Mouse (Mus musculus) kidney, postnatal 14 days (tissue): Measurements from ENCODE around the gene Scamp2.

Source experiments
- DNase-seq: peaks from one replicate; pipeline ENCODE4 v3.0.0; 2022; ENCODE audit warnings: mixed read lengths

The Scamp2 gene

DNA sequence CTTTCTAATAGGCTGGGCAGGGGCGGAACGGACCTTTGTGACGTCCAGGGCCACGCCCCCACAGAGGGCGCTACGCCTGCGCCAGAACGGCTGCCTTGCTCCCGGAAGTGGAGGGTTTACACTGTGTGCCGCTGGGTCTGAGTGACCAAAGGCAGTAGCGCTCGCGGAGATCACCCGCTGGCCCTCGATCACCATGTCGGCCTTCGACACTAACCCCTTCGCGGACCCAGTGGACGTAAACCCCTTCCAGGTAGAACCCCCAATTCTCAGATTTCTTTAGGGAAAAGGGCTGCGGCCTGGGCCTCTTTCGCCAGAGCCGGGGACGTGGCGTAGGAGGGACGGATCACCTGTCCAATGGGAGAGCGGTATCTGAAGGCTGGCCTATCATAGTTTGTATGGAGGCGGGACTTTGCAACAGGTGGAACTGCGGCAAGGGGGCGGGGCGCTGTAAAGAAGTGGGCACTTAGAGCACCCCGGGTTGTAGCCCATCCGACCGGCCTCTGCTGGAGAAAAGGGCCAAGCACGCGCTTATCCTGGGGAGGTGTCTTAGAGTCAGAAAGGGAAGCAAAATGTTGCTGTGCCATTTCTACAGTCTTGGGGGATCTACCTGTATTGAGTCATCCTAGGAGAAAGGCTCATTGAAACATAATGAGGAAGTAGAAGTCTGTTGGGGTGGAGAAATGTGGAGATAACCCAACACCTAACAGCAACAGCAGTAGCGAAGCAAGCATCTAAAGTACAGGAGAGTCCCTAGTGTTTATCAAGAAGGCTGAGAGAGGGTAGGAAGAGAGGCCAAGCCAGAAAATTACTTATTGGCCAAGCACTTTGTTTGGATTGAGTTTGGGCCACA, at the start of gene Scamp2:
TSS of gene Scamp2 (plus strand) at position 83 of the 850 bp plus-strand sequence.
- DNase-seq, result peak; percentile 96

DNA sequence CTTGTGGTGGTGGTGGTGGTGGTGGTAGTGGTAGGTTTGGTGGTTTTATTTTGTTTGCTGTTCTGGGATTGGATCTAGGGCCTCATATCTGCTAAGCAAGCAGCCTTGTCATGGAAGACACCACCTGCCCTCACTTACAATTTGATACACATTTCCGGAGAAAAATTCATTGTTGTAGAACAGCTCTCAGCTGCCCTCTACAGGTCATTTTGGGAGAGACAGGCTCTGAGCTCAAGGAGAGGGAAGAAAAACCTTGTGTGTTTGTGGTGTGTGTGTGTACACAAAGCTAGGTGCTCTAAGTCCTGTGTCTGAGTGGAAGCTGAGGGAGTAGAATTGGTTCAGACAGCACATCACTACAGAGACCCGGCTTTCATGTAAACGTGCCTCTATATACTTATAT, 43.6 kb upstream of the Scamp2 start:
- peak; percentile 59 for DNase-seq

DNA sequence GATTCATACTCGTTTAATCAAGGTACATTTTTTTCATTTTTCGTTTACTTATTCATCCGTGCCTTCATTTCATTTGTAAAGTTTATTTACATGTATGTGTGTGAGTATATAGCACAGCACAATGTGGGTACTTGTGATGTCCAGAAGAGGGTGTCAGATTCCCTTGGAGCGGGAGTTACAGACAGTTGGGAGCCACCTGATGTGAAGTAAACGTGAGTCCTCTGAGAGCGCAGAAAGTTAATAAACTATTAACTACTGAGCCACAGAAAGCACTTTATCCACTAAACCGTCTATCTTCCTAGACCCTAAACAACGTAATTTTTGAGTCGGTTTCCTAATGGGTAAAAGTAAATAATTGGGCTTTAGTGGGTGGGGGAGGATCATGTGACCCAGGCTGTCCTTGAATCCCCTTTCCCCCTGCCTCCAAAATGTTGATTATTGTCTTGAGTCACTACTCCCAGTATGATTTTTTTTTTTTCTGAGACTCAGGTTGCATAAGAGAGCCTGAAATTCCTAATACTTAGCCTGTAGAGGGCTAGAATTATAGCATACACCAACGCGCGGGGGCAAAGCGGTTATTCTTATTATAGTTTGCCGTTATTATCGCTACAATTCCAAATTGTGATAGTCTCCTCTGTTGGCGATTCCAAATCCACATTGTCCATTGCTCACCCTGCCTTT, 40.2 kb upstream of the Scamp2 start:
- no peak for DNase-seq

DNA sequence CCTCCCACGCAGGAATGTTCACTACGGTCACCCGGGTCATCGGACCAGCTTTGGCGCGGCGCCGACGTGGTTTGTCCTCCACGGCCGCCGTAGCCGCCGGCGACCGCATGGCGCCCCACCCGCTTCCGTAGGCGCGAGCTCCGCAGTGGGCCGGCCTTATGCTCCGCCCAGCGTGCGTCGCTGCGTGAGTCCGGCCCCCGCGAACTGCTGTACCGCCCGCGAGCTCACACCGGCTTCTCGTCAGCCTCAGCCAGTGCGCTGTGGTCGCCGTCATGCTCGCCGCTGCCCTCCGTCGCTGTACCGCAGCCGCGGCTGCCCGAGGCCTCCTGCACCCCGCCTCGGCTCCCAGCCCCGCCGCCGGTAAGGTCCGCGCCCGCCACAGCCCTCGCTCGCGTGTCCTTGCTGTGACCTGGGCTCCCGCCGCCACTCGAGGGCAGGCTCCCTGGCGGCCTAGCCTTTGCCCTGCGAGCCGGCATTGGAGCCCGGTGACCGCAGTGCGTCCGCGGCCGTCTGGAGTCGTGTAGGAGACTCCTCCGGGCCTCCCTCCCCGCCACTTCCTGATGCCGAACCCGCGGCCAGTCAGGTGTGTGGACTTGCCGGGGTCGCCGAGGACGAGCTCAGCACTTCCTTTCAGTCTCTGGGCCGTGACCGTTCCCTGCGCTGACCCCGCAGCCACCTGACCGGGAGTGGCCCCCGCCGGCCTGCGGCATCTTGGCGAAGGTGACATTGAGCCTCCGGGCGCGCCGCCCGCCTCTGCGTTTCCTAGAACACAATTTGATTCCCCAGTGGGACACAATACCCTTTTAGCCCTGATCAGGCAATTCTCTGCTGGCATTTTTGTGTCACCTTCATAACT, 39.5 kb upstream of the Scamp2 start, which contains the start of gene Cox5a:
TSS of gene Cox5a (plus strand) at position 219 of the 856 bp plus-strand sequence.
- DNase-seq, result peak; percentile 96

DNA sequence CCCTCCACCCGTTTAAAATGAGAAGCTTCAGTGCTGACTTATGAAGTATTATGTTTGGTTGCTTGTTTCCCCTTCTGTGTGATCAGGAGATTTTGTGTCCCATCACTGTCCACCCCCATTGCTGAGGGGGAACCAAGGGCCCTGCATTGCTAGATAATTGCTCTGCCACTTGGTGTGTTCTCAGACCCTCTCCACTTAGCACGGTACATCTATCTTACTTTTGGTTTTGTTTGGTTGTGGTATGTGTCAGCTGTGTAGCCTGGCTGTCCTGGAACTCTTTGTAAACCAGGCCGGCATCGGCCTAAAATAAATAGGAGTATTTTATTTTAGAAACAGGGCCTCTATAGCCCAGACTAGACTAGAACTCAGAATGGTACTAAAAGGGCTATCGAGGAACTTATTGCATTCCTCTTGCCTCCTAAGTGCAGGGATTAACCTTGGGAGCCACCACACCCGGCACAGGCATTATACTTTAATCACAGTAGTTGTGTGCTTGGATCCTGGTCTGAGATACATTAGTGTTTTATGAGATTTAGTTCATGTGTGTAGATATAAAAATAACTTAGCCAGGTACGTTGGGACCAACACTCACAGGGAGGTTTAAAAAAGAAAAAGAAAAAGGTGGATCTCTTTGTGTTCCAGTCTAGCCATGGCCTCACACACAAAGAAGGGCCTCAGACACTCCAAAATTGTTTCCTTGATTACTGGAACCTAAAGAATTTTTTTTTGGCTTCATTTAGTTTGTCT, 38.5 kb upstream of the Scamp2 start:
- DNase-seq, result no peak

DNA sequence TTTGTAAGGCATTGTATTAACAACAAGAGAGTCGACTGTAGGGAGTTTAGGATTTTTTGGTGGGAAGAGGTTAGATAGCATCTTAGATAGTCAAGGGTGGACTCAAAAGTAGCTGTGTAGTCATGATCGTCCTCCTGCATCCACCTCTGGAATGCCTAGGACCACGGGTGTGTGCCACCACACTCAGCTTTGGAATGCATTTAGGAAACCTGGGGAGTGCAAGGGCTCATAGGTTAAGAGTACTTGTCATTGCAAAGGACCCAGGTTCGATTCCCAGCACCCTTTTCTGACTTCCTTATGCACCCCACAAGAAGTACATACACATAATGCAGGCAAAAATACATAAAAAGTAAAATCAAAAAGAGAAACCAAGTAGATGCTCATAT, 37.9 kb upstream of the Scamp2 start:
- no peak for DNase-seq

DNA sequence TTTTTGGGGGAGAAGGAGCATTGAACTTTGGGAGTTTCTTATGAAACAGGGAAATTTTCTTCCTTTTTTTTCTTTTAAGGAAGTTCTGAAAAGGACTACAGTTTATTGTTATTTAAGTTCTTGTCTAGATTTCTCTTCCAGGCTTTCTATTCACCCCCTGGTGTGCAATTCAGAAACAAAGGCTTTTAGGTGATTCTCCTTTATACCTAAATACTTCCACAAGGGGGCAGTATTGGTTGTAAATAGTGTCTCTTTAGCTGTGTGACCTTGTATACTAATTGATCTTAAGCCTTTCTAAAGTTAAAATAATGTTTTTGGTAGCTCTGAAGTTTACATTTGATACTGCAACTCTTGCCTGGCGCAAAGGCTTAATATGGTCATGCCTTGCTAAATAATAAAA, 37.0 kb upstream of the Scamp2 start:
- no peak for DNase-seq

DNA sequence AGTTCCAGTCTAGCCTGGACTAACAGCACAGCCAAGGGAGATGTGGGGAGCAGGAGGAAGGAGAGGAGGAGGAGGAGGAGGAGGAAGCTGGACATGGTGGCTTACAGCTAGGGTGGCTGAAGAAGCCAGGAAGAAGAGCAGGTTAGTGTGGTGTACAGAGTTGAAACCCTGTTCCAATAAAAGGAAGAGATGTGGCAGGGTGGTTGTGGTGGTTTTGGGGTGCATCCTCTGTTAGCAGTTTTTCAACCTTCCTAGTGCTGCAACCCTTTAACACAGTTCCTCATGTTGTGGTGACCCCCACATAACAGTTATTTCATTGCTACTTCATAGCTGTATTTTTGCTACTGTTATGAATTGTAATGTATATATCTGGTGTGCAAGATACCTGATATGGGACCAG, 36.3 kb upstream of the Scamp2 start:
- DNase-seq, result no peak

DNA sequence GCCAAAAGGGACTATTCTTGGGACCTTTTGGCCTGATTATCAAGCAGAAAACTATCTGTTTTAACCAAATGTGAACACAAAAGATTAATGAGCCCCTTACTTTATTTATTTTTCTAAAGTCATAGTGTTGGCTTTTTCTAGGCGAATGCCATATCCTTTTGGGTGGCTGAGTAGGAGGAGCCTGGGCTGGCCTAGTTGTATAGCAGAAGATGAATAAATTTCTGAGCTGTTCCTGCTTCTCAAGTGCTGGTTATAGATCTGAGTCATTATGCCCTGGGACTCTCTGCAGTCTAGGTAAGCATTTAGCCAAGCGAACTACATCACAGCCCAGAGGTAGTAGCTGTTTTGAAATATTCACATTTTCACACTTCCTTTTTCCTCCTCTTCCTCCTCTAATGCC, 35.2 kb upstream of the Scamp2 start:
- no peak for DNase-seq

DNA sequence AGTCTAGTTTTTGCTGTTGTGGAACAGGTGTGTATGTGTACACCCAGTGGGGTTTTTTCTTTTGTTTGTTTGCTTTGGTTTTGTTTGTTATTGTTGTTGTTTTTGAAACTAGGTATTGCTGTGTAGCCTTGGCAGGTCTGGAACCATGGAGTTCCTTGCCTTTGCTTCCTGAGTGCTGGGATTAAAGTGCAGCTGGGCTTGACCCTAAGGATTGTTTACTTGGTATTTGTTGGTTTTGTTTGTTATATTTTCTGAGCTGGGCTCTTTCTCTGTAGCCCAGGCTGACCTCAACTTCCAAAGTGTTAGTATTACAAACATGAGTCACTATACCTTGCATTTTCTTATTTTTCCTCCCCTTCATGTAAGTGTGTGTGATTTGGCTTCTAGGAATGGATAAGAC, 34.3 kb upstream of the Scamp2 start:
- no peak for DNase-seq

DNA sequence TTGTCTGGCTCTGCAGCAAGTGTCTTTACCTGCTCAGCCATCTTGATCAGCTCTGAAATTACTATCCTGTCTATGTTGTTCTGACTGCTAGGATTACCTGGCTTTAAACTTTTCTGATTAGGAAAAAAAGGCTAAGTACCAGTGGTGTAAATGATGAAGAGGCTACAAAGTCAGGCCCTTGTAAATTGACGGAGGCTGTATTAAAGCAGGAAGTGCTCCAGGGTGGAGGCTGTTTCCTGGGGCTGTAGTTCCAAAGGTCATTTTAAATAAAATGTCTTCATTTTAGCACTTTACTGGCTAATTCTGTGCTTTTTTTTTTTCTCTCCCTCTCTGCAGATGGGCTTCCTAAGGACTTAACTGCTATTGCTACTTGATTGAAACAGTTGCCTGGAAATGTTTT, 28.8 kb upstream of the Scamp2 start:
- DNase-seq, result no peak

DNA sequence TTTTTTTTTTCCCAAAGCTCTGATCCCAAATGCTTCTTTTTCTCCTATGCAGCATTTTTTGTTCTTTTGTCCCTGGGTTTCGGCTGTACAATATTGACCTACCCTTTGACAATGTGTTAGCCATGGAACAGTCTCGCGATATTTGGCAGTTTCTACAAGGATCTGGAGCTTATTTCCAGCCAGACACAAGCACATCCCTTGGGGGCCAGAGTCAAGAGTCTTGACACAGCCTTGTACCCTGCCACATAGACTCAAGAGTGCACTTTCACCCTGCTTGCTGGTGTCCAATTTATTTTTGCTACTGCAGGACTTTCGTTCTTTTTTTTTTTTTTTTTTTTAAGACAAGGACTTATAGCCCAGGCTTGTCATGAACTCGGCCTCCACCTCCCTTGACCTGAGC, 24.4 kb upstream of the Scamp2 start:
- no peak for DNase-seq

DNA sequence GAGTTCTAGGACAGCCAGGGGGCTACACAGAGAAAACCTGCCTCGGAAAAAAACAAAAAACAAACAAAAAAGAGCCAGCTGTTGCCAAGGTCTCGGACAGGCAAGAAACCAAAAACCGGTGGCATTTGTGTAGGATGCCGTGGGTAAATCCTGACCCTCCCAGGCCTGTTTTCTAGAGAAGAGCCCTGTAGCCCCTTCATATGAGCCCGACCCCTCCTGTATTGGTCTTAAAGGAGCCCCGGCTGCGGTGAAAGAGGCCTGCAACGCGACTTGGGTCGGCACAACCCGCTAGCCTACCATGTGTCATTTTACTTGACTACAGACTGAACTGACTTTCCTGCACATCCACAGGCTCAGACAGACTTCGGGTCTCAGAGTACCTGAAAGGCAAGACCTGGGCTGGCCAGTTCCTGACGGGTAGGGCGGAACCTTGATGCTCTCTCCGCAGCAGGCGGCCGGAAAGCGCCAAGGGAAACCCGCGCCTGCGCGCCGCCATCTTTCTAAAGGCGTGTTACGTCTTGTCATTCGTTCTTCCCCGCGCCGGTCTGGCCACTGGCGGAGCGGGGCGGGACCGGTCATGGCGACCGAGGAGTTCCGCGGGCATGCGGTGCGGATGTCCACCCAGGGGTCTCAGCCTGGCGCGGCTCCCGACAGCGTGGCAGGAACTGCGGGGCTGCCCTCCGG, 23.6 kb upstream of the Scamp2 start, which contains the start of gene Fam219b:
TSS of gene Fam219b (plus strand) at position 485 of the 684 bp plus-strand sequence.
- DNase-seq, result peak; percentile 94

DNA sequence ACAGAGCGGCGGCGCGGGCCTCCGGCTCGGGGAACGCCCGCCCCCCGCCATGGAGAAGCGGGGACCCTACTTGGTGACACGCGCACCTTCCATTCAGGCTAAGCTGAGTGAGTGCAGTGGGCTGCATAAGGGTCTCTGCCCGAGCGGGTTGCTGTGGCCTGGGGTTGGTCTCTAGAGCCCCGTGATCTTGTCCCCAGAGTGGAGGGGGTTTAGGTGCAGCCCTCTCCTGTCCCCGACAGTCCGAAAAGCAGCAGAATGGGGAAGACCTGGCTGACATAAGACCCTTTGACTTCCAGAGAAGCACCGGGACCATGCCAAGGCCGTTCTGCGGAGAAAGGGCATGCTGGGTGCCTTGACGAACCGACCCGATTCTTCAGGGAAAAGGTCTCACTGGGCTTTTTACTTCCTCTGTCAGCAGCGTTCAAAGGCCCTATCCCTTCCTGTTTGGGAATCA, 23.0 kb upstream of the Scamp2 start:
- peak; percentile 41 for DNase-seq

DNA sequence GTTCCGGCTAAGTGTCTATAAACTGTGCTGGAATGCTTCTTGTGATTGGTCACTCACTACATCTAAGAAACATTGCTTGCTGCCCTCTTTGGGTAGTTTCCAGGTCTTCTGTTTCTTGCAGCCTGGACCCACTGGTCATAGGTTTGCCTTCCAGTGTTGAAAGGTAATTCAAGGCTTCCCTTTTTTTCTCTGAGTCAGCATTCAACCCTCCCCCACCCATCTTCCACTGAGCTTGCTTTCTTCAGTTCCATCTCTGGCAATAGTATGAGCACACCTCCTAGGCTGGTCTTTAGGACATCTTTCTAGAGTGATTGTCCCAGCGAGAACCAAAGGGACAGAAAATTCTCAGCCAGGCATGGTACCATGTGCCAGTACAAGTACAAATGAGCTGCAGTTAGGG, 21.2 kb upstream of the Scamp2 start:
- no peak for DNase-seq

DNA sequence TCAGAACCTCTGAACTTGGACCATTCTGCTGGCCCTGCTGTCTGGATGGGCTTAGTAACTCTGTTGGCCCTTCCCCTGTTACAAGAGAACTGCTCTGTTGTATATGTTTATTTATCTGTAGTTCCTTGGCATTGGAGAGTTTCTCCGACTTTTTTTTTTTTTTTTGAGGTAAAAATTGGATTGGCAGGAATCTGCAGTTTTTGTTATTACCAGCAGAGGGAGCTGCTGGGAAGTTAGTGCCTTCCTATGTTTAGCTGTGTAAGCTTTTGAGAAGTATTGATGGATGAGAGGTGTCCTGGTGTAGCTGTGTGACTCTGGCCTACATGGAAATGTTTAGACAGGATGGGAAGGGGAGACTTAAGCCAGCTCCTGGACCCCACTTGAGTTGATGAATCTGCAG, 19.4 kb upstream of the Scamp2 start:
- peak; percentile 62 for DNase-seq

DNA sequence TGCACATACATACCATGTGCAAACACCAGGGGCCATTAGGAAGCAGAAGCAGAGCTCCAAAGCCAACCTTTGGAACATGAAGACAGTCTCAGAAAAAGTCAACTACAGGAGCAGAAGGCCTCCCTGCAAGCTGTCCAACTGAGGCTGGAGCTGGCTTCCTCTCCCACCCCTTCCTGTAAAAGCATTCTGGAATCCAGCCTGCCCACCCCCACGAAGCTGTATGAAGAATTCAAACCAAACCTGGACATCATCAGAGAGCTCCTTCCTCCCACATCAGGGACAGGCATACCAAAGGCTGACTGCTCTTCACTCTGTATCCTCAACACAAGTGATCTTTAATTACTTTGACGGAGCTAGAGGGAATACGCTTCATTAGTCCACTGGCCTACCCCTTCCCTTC, 16.8 kb upstream of the Scamp2 start:
- no peak for DNase-seq

DNA sequence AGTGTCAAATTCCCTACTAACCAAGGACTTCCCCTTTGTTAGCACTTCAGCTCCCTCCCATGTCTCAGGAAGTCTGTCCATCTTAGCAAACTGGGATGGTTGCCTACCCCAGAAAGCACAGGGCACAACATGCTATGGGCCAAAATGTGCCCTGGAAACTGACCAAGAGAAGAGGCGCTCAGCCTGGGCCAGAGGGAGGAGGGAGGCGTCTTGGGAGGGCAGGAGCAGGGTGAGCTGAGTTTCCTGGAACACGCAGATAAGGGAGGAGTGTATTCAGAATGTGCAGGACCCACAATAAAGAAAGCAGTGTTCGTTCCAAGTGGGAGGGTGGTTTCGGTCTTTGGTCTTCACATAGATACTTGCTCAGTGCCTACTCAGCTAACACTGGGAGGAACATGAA, 13.5 kb upstream of the Scamp2 start:
- DNase-seq, result no peak

DNA sequence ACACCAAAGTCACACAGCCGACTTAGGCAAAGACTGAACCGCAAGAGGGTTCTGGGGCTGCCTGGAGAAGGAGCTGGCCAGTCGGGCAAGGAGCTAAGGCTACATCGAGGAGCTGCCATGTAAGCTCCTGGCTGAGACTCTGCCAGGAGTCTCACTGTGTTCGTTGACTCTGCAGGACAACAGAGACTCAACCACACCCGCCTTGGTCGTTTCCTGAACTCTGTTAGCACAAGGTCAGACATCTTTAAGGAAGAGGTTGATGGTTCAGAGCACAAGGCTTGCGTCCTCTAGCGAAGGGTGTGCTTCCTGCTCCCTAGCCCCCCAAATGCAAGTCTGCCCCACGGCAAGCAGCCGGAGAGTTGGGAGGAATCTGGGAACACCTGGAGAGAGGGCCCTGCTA, 12.9 kb upstream of the Scamp2 start:
- DNase-seq, result no peak

DNA sequence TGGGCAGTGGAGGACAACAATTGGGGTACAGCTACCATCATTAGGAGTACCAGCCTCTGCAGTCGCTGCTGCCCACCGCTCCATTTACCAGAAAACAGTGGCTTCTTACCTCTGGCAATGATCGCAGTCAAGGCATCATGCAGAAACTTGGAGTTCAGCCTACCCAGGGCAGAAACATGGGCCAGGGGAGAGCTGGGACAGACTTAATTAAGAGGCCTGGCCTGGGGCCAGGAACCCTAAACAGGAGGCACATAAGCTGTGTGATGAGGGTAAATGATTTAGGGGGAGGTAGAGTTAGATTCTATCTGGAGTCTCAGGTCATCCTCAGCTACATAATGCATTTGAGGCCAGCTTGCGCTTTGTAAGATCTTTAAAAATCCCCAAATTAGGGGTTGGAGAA, 11.6 kb upstream of the Scamp2 start:
- no peak for DNase-seq

DNA sequence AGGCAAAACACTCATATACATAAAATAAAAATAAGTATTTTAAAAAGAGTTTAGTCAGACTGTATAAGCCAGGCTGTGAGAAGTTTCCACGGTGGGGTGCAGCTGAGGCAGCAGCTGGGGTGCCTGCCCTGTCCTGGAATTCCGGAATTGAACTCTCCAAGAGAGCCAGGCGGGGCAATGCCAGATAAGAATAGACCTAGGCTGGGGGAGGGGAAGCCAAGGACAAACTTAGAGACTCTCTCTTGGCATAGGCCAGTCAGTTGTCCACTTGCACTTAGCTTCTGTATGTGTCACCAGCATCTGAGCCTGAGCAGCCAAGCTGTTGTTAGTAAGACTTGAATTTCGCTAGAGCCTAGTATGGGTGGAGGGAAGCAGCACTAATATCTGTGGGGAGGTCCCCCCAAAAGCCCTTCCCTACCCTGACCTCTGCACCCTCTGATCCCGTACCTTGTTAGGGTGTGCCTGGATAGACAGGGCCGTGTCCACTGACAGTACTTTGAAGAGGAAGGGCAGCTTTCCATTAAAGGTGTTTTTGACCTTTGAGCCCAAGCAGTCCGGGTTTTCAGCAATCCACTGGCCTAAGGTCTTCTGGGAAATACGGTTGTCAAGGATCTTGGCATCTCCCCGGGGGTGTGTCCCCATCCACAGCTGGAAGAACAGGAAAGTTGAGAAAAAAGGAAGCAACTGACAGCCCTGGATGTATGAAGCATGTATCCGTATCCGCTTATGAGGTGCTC, 10.4 kb upstream of the Scamp2 start:
- peak; percentile 54 for DNase-seq
